In genomic region chr6:127152106-127152951, GRCm38 (mm10) we compare ENCODE assay signal across 8 mouse cellular contexts. TPM values are rescaled to one million over a fixed set of nuclear protein-coding genes. Genes with fewer than 3 reads are reported as not detected.
DNase-seq lines count a peak whose midpoint lies in the region; ATAC-seq and TF ChIP-seq lines count a peak whose summit lies in the region.

Gene Ccnd2 (minus strand): TSS chr6:127152193.

- H3K36me3 ChIP-seq in embryonic facial prominence, embryonic 13.5 days = no peaks in the 10 kb centered on the region
- H3K36me3 ChIP-seq in liver, postnatal 0 days (replicated peaks; ENCODE audit: insufficient read depth, low read length) = no peaks in the 10 kb centered on the region
- no peaks in the 10 kb centered on the region for H3K36me3 ChIP-seq in neural tube, embryonic 12.5 days
- no peaks in the 10 kb centered on the region for H3K36me3 ChIP-seq in thymus, adult 2 months (ENCODE audit: control insufficient read depth, insufficient read depth, low read length)

- peak; percentile 79 for DNase-seq in ovary, adult 18-20 months (ENCODE audit: low spot score)
- no peak for DNase-seq in ovary, postnatal 10 days (ENCODE audit: low spot score)
- DNase-seq in heart, postnatal 10 days = peak; percentile 80 to 84
- peak; percentile 69 to 82 for DNase-seq in kidney, postnatal 36 days
- peak; percentile 62 for DNase-seq in liver, postnatal 0 days
- peak; percentile 62 for DNase-seq in thymus, adult 2 months

- H3K9ac ChIP-seq in embryonic facial prominence, embryonic 13.5 days = peak within 1 kb of the TSS; percentile 72
- peak within 1 kb of the TSS; percentile 41 for H3K9ac ChIP-seq in liver, postnatal 0 days (replicated peaks)
- peak within 1 kb of the TSS; percentile 54 for H3K9ac ChIP-seq in neural tube, embryonic 12.5 days

- peak within 1 kb of the TSS; percentile 90 for H3K4me2 ChIP-seq in embryonic facial prominence, embryonic 13.5 days
- H3K4me2 ChIP-seq in liver, postnatal 0 days (ENCODE audit: low read depth, low read length) = peak within 1 kb of the TSS; percentile 96
- H3K4me2 ChIP-seq in neural tube, embryonic 12.5 days (replicated peaks) = peak within 1 kb of the TSS; percentile 95

- no peak for TF ChIP-seq EP300 in liver, postnatal 0 days (IDR thresholded peaks at IDR 0.05; ENCODE audit: low read depth)

- no peaks in the 10 kb centered on the region for H3K27me3 ChIP-seq in embryonic facial prominence, embryonic 13.5 days
- H3K27me3 ChIP-seq in liver, postnatal 0 days (ENCODE audit: insufficient read depth, low read length) = peaks cover 82% of the 10 kb centered on the region
- H3K27me3 ChIP-seq in neural tube, embryonic 12.5 days (replicated peaks) = peaks cover 48% of the 10 kb centered on the region
- peaks cover 9% of the 10 kb centered on the region; the same call in 1 of the 2 replicates for H3K27me3 ChIP-seq in thymus, adult 2 months (ENCODE audit: control insufficient read depth, insufficient read depth, low read length)

- H3K4me3 ChIP-seq in embryonic facial prominence, embryonic 13.5 days = peak within 1 kb of the TSS; percentile 78
- peak within 1 kb of the TSS; percentile 71 for H3K4me3 ChIP-seq in liver, postnatal 0 days (ENCODE audit: low read depth, low read length)
- H3K4me3 ChIP-seq in neural tube, embryonic 12.5 days = peak within 1 kb of the TSS; percentile 57
- peak within 1 kb of the TSS; percentile 52 for H3K4me3 ChIP-seq in thymus, adult 2 months (ENCODE audit: control insufficient read depth, insufficient read depth, low read length)

- peaks cover 51% of the 10 kb centered on the region for H3K4me1 ChIP-seq in embryonic facial prominence, embryonic 13.5 days
- peaks cover 42% of the 10 kb centered on the region for H3K4me1 ChIP-seq in liver, postnatal 0 days (ENCODE audit: insufficient read depth)
- H3K4me1 ChIP-seq in neural tube, embryonic 12.5 days = peaks cover 57% of the 10 kb centered on the region
- H3K4me1 ChIP-seq in thymus, adult 2 months (replicated peaks; ENCODE audit: control insufficient read depth, insufficient read depth, low read length) = peaks cover 48% of the 10 kb centered on the region

- 0 out of 2 replicates have a peak, but pooled peaks have one; percentile 22 for TF ChIP-seq POLR2A in thymus, adult 2 months (IDR thresholded peaks at IDR 0.05; ENCODE audit: control insufficient read depth, extremely low read depth, insufficient read depth, low read length, poor library complexity)

- intact Hi-C loops in heart, postnatal 10 days (cut with DNase I) = no loop called here

- no peaks in the 10 kb centered on the region for H3K9me3 ChIP-seq in embryonic facial prominence, embryonic 13.5 days
- H3K9me3 ChIP-seq in liver, postnatal 0 days (ENCODE audit: low read length) = no peaks in the 10 kb centered on the region
- H3K9me3 ChIP-seq in neural tube, embryonic 12.5 days = no peaks in the 10 kb centered on the region

- no peak for TF ChIP-seq CTCF in liver, postnatal 0 days (IDR thresholded peaks at IDR 0.05; ENCODE audit: low read depth)
- TF ChIP-seq CTCF in thymus, adult 2 months (IDR thresholded peaks at IDR 0.05; ENCODE audit: borderline replicate concordance, control insufficient read depth, extremely low read depth, insufficient read depth, low read length, poor library complexity) = no peak

- H3K27ac ChIP-seq in embryonic facial prominence, embryonic 13.5 days = peak within 1 kb of the TSS; percentile 95
- peak within 1 kb of the TSS; percentile 73 for H3K27ac ChIP-seq in liver, postnatal 0 days (ENCODE audit: low read depth)
- H3K27ac ChIP-seq in neural tube, embryonic 12.5 days = no peak within 1 kb of the TSS
- H3K27ac ChIP-seq in thymus, adult 2 months (ENCODE audit: control insufficient read depth, insufficient read depth, low read length) = peak within 1 kb of the TSS; percentile 66

- peak; percentile 82 for ATAC-seq in embryonic facial prominence, embryonic 13.5 days (ENCODE audit: insufficient number of reproducible peaks, insufficient read depth, low FRiP score, low TSS enrichment, low read depth)
- peak; percentile 33 for ATAC-seq in liver, postnatal 0 days
- peak; percentile 17 for ATAC-seq in neural tube, embryonic 12.5 days (ENCODE audit: low FRiP score, low read depth)

- under 1% methylated on average over 40 of the region's 40 CpGs for WGBS in embryonic facial prominence, embryonic 13.5 days
- WGBS in liver, postnatal 0 days (ENCODE audit: insufficient replicate concordance) = 1% methylated on average over 39 of the region's 40 CpGs
- WGBS in neural tube, embryonic 12.5 days = under 1% methylated on average over 40 of the region's 40 CpGs
- WGBS in thymus, adult 2 months = under 1% methylated on average over 40 of the region's 40 CpGs

RNA-seq across cellular contexts. Expression of gene Ccnd2, which starts in this region (rescaled TPM):
- polyA plus RNA-seq in embryonic facial prominence, embryonic 13.5 days (2015; fragmentation: Nextera tagmentation; extraction: Ambion mirVana) = 1,075 and 1,213 TPM in 2 replicates
- 100 to 1,000 TPM; 270 to 328 TPM for total RNA-seq in heart, postnatal 10 days (2021)
- polyA plus RNA-seq in liver, postnatal 0 days (2015; fragmentation: Nextera tagmentation; extraction: Ambion mirVana) = 35.7 and 38.4 TPM in 2 replicates
- polyA plus RNA-seq in neural tube, embryonic 12.5 days (2016; fragmentation: Nextera tagmentation; extraction: Ambion mirVana) = 399 and 445 TPM in 2 replicates
- polyA plus RNA-seq in thymus, adult 2 months (2012; rRNA removed) = 73.0 and 74.1 TPM in 2 replicates

Comparison
In these comparisons a context has a peak if more than half of its experiments do, and no peak if none do; other contexts are left out.
1. ATAC-seq: peak in every context shown above with its lines; median percentile 82 in embryonic facial prominence, embryonic 13.5 days; 33 in liver, postnatal 0 days; 17 in neural tube, embryonic 12.5 days.